Mouse (Mus musculus): ENCODE measurements at regions not wholly inside any gene's neighbourhood (a gene's known extent, or its start where the extent isn't known, plus 50 kb on each side); places are given as distances from the start of the nearest gene placed in this dataset.

- Histone ChIP-seq H3K9me3 (replicated peaks; ENCODE audit: insufficient read depth, low read length) (no peaks in the 10 kb centered on the region), H3K4me3 (ENCODE audit: control insufficient read depth in 1 of 2, insufficient read depth in 1 of 2, low read depth in 2 of 2, low read length in 2 of 2) (no peak overlapping the region), H3K27me3 (ENCODE audit: control insufficient read depth in 1 of 2, insufficient read depth in 2 of 2, low read length in 2 of 2) (no peaks in the 10 kb centered on the region), H3K79me2 (ENCODE audit: control insufficient read depth, insufficient read depth, low read length, poor library complexity) (no peaks in the 10 kb centered on the region), H3K36me3 (ENCODE audit: control insufficient read depth in 1 of 2, insufficient read depth in 2 of 2, low read length in 2 of 2) (no peaks in the 10 kb centered on the region), H3K27ac (ENCODE audit: control insufficient read depth, low read depth, low read length) (no peak overlapping the region), H3K4me1 (ENCODE audit: control insufficient read depth in 1 of 2, insufficient read depth in 2 of 2, low read length in 2 of 2) (no peaks in the 10 kb centered on the region), H3K9ac (ENCODE audit: control insufficient read depth, low read depth, low read length, poor library complexity, severe bottlenecking) (no peak overlapping the region)
- DNase-seq (ENCODE audit: low read depth, low spot score) = no peak
- TF ChIP-seq TAL1 (IDR thresholded peaks at IDR 0.05; ENCODE audit: low read length) (no peak), RAD21 (IDR thresholded peaks at IDR 0.05; ENCODE audit: low read depth, low read length) (no peak), MAX (IDR thresholded peaks at IDR 0.05; ENCODE audit: low read length) (no peak), USF2 (IDR thresholded peaks at IDR 0.05; ENCODE audit: borderline replicate concordance in 1 of 2, insufficient read depth in 1 of 2, low read depth in 1 of 2, low read length in 2 of 2) (no peak), POLR2AphosphoS5 (IDR thresholded peaks at IDR 0.05; ENCODE audit: borderline replicate concordance, low read depth, low read length) (no peak), UBTF (IDR thresholded peaks at IDR 0.05; ENCODE audit: borderline replicate concordance, insufficient read depth, low read depth, low read length) (no peak), SMC3 (IDR thresholded peaks at IDR 0.05; ENCODE audit: low read depth, low read length) (no peak), ZNF384 (IDR thresholded peaks at IDR 0.05; ENCODE audit: low read depth, low read length) (no peak), ETS1 (IDR thresholded peaks at IDR 0.05; ENCODE audit: low read depth, low read length) (no peak), JUND (IDR thresholded peaks at IDR 0.05; ENCODE audit: low read depth, low read length) (no peak), ELF1 (IDR thresholded peaks at IDR 0.05; ENCODE audit: low read depth, low read length) (no peak), GATA1 (IDR thresholded peaks at IDR 0.05; ENCODE audit: low read depth, low read length) (no peak), KAT2A (conservative IDR thresholded peaks at IDR 0.05; ENCODE audit: low read depth, low read length) (no peak), SIN3A (IDR thresholded peaks at IDR 0.05; ENCODE audit: low read length) (no peak), MYC (IDR thresholded peaks at IDR 0.05; ENCODE audit: low read depth, low read length) (no peak), MYB (IDR thresholded peaks at IDR 0.05; ENCODE audit: low read depth, low read length) (no peak), MXI1 (IDR thresholded peaks at IDR 0.05; ENCODE audit: low read depth, low read length) (no peak), HCFC1 (IDR thresholded peaks at IDR 0.05; ENCODE audit: low read depth, low read length) (no peak), E2F4 (IDR thresholded peaks at IDR 0.05; ENCODE audit: borderline replicate concordance, low read depth, low read length) (no peak), CTCF (IDR thresholded peaks at IDR 0.05 in 2 of 3, conservative IDR thresholded peaks at IDR 0.05 in 1 of 3; ENCODE audit: control insufficient read depth in 1 of 3, insufficient read depth in 1 of 3, low read depth in 2 of 3, low read length in 3 of 3, poor library complexity in 1 of 3, severe bottlenecking in 1 of 3) (no peak)
These were observed 348.9 kb upstream of the Slc24a5 start for GRCm38 (mm10) chr2:124718985-124719384.

GRCm38 (mm10) chr2:124719820-124720478, 348.0 kb upstream of the Slc24a5 start:
- Histone ChIP-seq H3K36me3 (ENCODE audit: control insufficient read depth in 1 of 2, insufficient read depth in 2 of 2, low read length in 2 of 2) (no peaks in the 10 kb centered on the region), H3K9ac (ENCODE audit: control insufficient read depth, low read depth, low read length, poor library complexity, severe bottlenecking) (no peak overlapping the region), H3K4me3 (ENCODE audit: control insufficient read depth in 1 of 2, insufficient read depth in 1 of 2, low read depth in 2 of 2, low read length in 2 of 2) (no peak overlapping the region), H3K9me3 (replicated peaks; ENCODE audit: insufficient read depth, low read length) (no peaks in the 10 kb centered on the region), H3K27me3 (ENCODE audit: control insufficient read depth in 1 of 2, insufficient read depth in 2 of 2, low read length in 2 of 2) (no peaks in the 10 kb centered on the region), H3K27ac (ENCODE audit: control insufficient read depth, low read depth, low read length) (no peak overlapping the region), H3K79me2 (ENCODE audit: control insufficient read depth, insufficient read depth, low read length, poor library complexity) (no peaks in the 10 kb centered on the region), H3K4me1 (ENCODE audit: control insufficient read depth in 1 of 2, insufficient read depth in 2 of 2, low read length in 2 of 2) (no peaks in the 10 kb centered on the region)
- no peak for DNase-seq (ENCODE audit: low read depth, low spot score)
- no peak for TF ChIP-seq RCOR1 (IDR thresholded peaks at IDR 0.05; ENCODE audit: low read depth, low read length)
- TF ChIP-seq RAD21 (IDR thresholded peaks at IDR 0.05; ENCODE audit: low read depth, low read length) = no peak
- no peak for TF ChIP-seq TCF12 (IDR thresholded peaks at IDR 0.05; ENCODE audit: low read depth, low read length)
- TF ChIP-seq GABPA (IDR thresholded peaks at IDR 0.05; ENCODE audit: low read depth, low read length) = no peak
- no peak for TF ChIP-seq TBP (IDR thresholded peaks at IDR 0.05; ENCODE audit: low read depth, low read length)
- TF ChIP-seq MYB (IDR thresholded peaks at IDR 0.05; ENCODE audit: low read depth, low read length) = no peak
- no peak for TF ChIP-seq ZMIZ1 (IDR thresholded peaks at IDR 0.05; ENCODE audit: low read depth, low read length)
- no peak for TF ChIP-seq MXI1 (IDR thresholded peaks at IDR 0.05; ENCODE audit: low read depth, low read length)
- no peak for TF ChIP-seq USF2 (IDR thresholded peaks at IDR 0.05; ENCODE audit: borderline replicate concordance in 1 of 2, insufficient read depth in 1 of 2, low read depth in 1 of 2, low read length in 2 of 2)
- TF ChIP-seq POLR2AphosphoS5 (IDR thresholded peaks at IDR 0.05; ENCODE audit: borderline replicate concordance, low read depth, low read length) = no peak
